Mouse (Mus musculus) erythroblast, embryonic 14.5 days (primary cell): ENCODE measurements around the gene Sln. TPM values are rescaled to one million over a fixed set of nuclear protein-coding genes. Genes with fewer than 3 reads are reported as not detected.

Source experiments
- H3K27me3 ChIP-seq: 2 replicates; pipeline ENCODE4 v1.6.1; 2012; ENCODE audit warnings: inconsistent platforms; ENCODE audit not compliant: control insufficient read depth
- H3K36me3 ChIP-seq: 2 replicates; pipeline ENCODE4 v1.6.1; 2012; ENCODE audit warnings: mild to moderate bottlenecking, inconsistent platforms; ENCODE audit not compliant: control insufficient read depth
- H3K4me1 ChIP-seq: 2 replicates; pipeline ENCODE4 v1.6.1; 2012; ENCODE audit warnings: inconsistent platforms; ENCODE audit not compliant: control insufficient read depth
- H3K4me3 ChIP-seq: replicated peaks from 2 replicates; pipeline ENCODE3; 2012; ENCODE audit warnings: moderate library complexity, mild to moderate bottlenecking, inconsistent platforms
- H3K9me3 ChIP-seq: 2 replicates; pipeline ENCODE4 v1.6.1; 2012; ENCODE audit warnings: low read length, inconsistent platforms, mixed read lengths; ENCODE audit not compliant: control insufficient read depth
- GATA1 ChIP-seq: IDR thresholded peaks from 2 replicates; pipeline ENCODE4 v1.6.1; 2012; ENCODE audit warnings: low read length, inconsistent platforms, mixed read lengths
- TAL1 ChIP-seq: IDR thresholded peaks from 3 replicates; pipeline ENCODE4 v1.6.1; 2012; ENCODE audit warnings: low read length, inconsistent platforms, mixed read lengths
- polyA plus RNA-seq: library from polyadenylated mRNA; stranded (reverse); fragments of >175 nt; gene quantifications from 2 replicates; pipeline ENCODE4 v1.2.3, GENCODE M21; 2012

Gene Sln
- polyA plus RNA-seq, 1 experiment, result not detected

DNA sequence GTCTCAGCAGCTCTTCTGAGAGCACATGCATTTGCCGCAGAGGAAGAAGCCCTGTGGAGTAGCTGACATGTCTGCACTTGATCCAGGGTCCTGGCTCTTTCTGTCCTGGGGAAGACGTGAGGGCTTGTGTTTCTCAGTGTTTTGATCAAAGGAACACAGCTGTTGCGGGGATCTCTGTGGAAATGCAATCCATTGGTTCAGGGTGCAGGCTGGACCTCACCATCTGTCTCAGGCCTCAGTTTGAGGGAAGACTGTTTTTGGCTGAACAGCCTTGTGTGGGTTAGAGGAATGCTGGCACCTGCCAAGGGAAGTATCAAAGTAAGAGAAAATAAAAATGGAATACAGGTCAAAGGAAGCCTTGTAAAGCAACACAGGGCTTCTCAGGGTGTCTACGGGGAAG, 14.0 kb upstream of the Sln start:
- Histone ChIP-seq H3K9me3 (no peaks in the 10 kb centered on the region), H3K36me3 (no peaks in the 10 kb centered on the region), H3K27me3 (no peaks in the 10 kb centered on the region), H3K4me3 (no peak overlapping the region), H3K4me1 (no peaks in the 10 kb centered on the region)
- no peak for TF ChIP-seq GATA1
- TF ChIP-seq TAL1, result no peak

- Histone ChIP-seq H3K36me3 (no peaks in the 10 kb centered on the region), H3K9me3 (no peaks in the 10 kb centered on the region), H3K27me3 (no peaks in the 10 kb centered on the region), H3K4me3 (no peak overlapping the region), H3K4me1 (no peaks in the 10 kb centered on the region)
- no peak for TF ChIP-seq GATA1
- TF ChIP-seq TAL1, result no peak
Measured at GRCm38 (mm10) chr9:53838816-53839215, 11.1 kb upstream of the Sln start.

DNA sequence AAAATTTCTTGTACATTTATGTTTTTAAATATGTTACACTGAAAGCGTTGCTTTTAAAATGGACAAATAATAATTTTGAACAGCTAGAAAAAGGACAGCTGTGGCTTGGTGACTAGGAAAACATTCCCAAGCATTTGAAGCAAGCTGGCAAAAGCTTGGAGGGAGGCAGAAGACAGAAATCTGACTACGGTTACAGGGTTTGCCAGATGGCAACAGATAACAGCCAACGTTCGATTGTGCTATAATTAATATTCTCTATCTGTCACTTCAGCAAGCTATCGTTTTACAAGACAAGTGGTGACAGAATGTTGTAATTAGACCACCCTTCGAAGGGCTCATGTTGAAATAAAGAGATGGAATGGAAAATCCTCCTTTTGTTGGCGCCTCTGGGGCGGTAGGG, 1.4 kb upstream of the Sln start:
- TF ChIP-seq GATA1, result no peak
- TF ChIP-seq TAL1, result no peak
- Histone ChIP-seq H3K27me3 (no peaks in the 10 kb centered on the region), H3K36me3 (no peaks in the 10 kb centered on the region), H3K4me1 (no peaks in the 10 kb centered on the region), H3K9me3 (no peaks in the 10 kb centered on the region), H3K4me3 (no peak overlapping the region)

- no peaks in the 10 kb centered on the region for H3K9me3 ChIP-seq
- H3K36me3 ChIP-seq, result no peaks in the 10 kb centered on the region
- H3K4me1 ChIP-seq, result no peaks in the 10 kb centered on the region
- no peak for TF ChIP-seq TAL1
- no peak for TF ChIP-seq GATA1
- no peaks in the 10 kb centered on the region for H3K27me3 ChIP-seq
- no peak overlapping the region for H3K4me3 ChIP-seq
Measured at GRCm38 (mm10) chr9:53852158-53852557, 2.2 kb downstream of the Sln start.

GRCm38 (mm10) chr9:53853672-53854071, 3.7 kb downstream of the Sln start:
- H3K27me3 ChIP-seq, result no peaks in the 10 kb centered on the region
- TF ChIP-seq GATA1 (no peak), TAL1 (no peak)
- no peaks in the 10 kb centered on the region for H3K9me3 ChIP-seq
- H3K36me3 ChIP-seq, result no peaks in the 10 kb centered on the region
- H3K4me1 ChIP-seq, result no peaks in the 10 kb centered on the region
- H3K4me3 ChIP-seq, result no peak overlapping the region

GRCm38 (mm10) chr9:53854525-53854924, 4.6 kb downstream of the Sln start:
- H3K4me1 ChIP-seq, result no peaks in the 10 kb centered on the region
- H3K36me3 ChIP-seq, result no peaks in the 10 kb centered on the region
- TF ChIP-seq TAL1, result no peak
- TF ChIP-seq GATA1, result no peak
- no peak overlapping the region for H3K4me3 ChIP-seq
- no peaks in the 10 kb centered on the region for H3K9me3 ChIP-seq
- H3K27me3 ChIP-seq, result no peaks in the 10 kb centered on the region

DNA sequence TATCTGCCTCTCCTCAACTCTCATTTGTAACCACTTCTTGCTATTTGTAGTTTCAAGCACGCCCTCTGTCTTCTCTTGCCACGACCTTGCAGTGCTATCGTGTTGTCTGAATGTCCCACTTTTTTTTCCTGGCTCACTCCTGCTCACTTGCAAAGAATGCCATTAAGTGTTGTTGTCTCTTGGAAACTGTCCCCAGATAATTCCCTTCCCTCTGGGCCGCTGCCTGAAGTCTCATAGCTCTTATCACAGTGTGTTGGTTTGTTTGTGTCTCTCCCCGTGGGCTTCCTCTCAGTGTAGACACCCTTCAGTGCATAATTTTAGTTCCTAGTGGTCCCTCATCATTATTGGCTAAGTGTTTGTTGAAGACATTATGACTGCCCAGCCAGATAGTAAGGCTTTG, 7.9 kb downstream of the Sln start:
- H3K4me1 ChIP-seq, result no peaks in the 10 kb centered on the region
- TF ChIP-seq TAL1, result no peak
- TF ChIP-seq GATA1, result no peak
- H3K27me3 ChIP-seq, result no peaks in the 10 kb centered on the region
- no peaks in the 10 kb centered on the region for H3K9me3 ChIP-seq
- no peak overlapping the region for H3K4me3 ChIP-seq
- H3K36me3 ChIP-seq, result no peaks in the 10 kb centered on the region

- TF ChIP-seq GATA1 (no peak), TAL1 (no peak)
- H3K4me3 ChIP-seq, result no peak overlapping the region
- H3K36me3 ChIP-seq, result no peaks in the 10 kb centered on the region
- H3K9me3 ChIP-seq, result no peaks in the 10 kb centered on the region
- no peaks in the 10 kb centered on the region for H3K4me1 ChIP-seq
- H3K27me3 ChIP-seq, result no peaks in the 10 kb centered on the region
Measured at GRCm38 (mm10) chr9:53873239-53873638, 23.3 kb downstream of the Sln start.

DNA sequence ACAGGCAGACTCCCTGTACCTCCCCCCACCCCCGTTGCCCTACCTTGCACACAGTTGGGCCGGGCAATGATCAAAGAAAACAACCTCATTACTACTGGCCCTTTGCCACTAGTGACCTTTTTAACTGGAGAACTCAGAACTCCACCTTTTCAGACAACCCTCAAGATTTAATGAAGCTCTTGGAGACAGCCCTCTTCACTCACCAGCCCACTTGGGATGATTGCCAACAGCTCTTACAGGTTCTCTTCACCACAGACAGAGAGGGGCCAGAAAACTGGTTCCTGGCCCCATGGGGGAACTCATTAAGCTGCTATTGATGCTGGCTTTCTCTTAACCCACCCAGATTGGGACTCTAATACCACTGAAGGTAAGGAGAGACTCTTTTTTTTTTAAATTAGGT, 27.5 kb downstream of the Sln start:
- H3K36me3 ChIP-seq, result no peaks in the 10 kb centered on the region
- H3K4me3 ChIP-seq, result no peak overlapping the region
- no peaks in the 10 kb centered on the region for H3K4me1 ChIP-seq
- no peaks in the 10 kb centered on the region for H3K9me3 ChIP-seq
- no peaks in the 10 kb centered on the region for H3K27me3 ChIP-seq
- TF ChIP-seq TAL1 (no peak), GATA1 (no peak)

GRCm38 (mm10) chr9:53883588-53884280, 33.8 kb downstream of the Sln start:
- Histone ChIP-seq H3K27me3 (no peaks in the 10 kb centered on the region), H3K4me3 (no peak overlapping the region), H3K9me3 (peaks cover 9% of the 10 kb centered on the region; the same call in 1 of the 2 replicates), H3K36me3 (no peaks in the 10 kb centered on the region), H3K4me1 (no peaks in the 10 kb centered on the region)
- TF ChIP-seq GATA1 (no peak), TAL1 (no peak)
